Mouse (Mus musculus) CH12.LX (cell line): ENCODE data around the gene 4930564D02Rik. TPM values are rescaled to one million over a fixed set of nuclear protein-coding genes. Genes with fewer than 3 reads are reported as not detected.

Source experiments
- DNase-seq: peaks from one replicate; pipeline ENCODE4 v3.0.0-alpha.2; 2013; ENCODE audit errors: extremely low read depth
- H3K27ac ChIP-seq: 2 replicates; pipeline ENCODE4 v1.5.1; 2012; ENCODE audit warnings: low read depth, mild to moderate bottlenecking, control low read depth, moderate library complexity; ENCODE audit not compliant: insufficient read depth
- H3K27me3 ChIP-seq: replicated peaks from 2 replicates; pipeline ENCODE3; 2012; ENCODE audit warnings: inconsistent platforms
- H3K36me3 ChIP-seq, 2 experiments: replicated peaks in 1 of 2; 2 replicates each; pipeline versions ENCODE3 to v1.6.1; 2012; ENCODE audit warnings: inconsistent platforms in 1 of 2, low read length in 1 of 2, mild to moderate bottlenecking in 1 of 2, mixed read lengths in 1 of 2, moderate library complexity in 1 of 2; ENCODE audit not compliant: control insufficient read depth in 1 of 2, insufficient read depth in 1 of 2
- H3K4me1 ChIP-seq, 2 experiments: 2 replicates each; pipeline ENCODE4 v1.6.1; 2012; ENCODE audit warnings: inconsistent platforms in 1 of 2, moderate library complexity in 1 of 2; ENCODE audit not compliant: insufficient read depth in 2 of 2, control insufficient read depth in 1 of 2
- H3K4me2 ChIP-seq: 2 replicates; pipeline ENCODE4 v1.6.1; 2012; ENCODE audit warnings: low read depth, mild to moderate bottlenecking, control low read depth; ENCODE audit not compliant: poor library complexity, insufficient read depth, severe bottlenecking
- H3K4me3 ChIP-seq, 3 experiments: fragments of 150-350 bp in 1 of 3; sonication (generic) in 1 of 3; replicated peaks in 1 of 3; 2 replicates each; pipeline versions ENCODE3 to v1.5.1; 2011 to 2012; ENCODE audit warnings: low read depth in 2 of 3, low read length in 2 of 3, mild to moderate bottlenecking in 2 of 3, moderate library complexity in 2 of 3, control low read depth in 1 of 3, improper control_type of control experiment in 1 of 3, inconsistent platforms in 1 of 3, mixed read lengths in 1 of 3; ENCODE audit not compliant: poor library complexity in 1 of 3
- H3K79me2 ChIP-seq: replicated peaks from 2 replicates; pipeline ENCODE4 v1.6.1; 2012; ENCODE audit warnings: mild to moderate bottlenecking, moderate library complexity; ENCODE audit not compliant: control insufficient read depth, poor library complexity, insufficient read depth, severe bottlenecking; ENCODE audit errors: extremely low read depth
- H3K9ac ChIP-seq: 2 replicates; pipeline ENCODE4 v1.6.1; 2012; ENCODE audit warnings: low read depth, mild to moderate bottlenecking, control low read depth, moderate library complexity; ENCODE audit not compliant: insufficient read depth
- H3K9me3 ChIP-seq: replicated peaks from 2 replicates; pipeline ENCODE3; 2012; ENCODE audit warnings: low read length, inconsistent platforms, mixed read lengths
- BHLHE40 ChIP-seq: IDR thresholded peaks from 2 replicates; pipeline ENCODE4 v1.6.1; 2011; ENCODE audit warnings: mild to moderate bottlenecking, low read depth, low read length, improper control_type of control experiment
- CHD2 ChIP-seq: IDR thresholded peaks from 2 replicates; pipeline ENCODE4 v1.6.1; 2011; ENCODE audit warnings: low read length, improper control_type of control experiment
- CTCF ChIP-seq, 2 experiments: IDR thresholded peaks in 1 of 2; conservative IDR thresholded peaks in 1 of 2; 2 replicates each; pipeline ENCODE4 v1.5.1; 2011 to 2012; ENCODE audit warnings: low read depth in 2 of 2, low read length in 2 of 2, improper control_type of control experiment in 1 of 2, inconsistent platforms in 1 of 2, mild to moderate bottlenecking in 1 of 2, moderate library complexity in 1 of 2
- E2F4 ChIP-seq: IDR thresholded peaks from 2 replicates; pipeline ENCODE4 v1.6.1; 2011; ENCODE audit warnings: low read depth, low read length, improper control_type of control experiment; ENCODE audit not compliant: insufficient replicate concordance
- ELF1 ChIP-seq: IDR thresholded peaks from 2 replicates; pipeline ENCODE4 v1.6.1; 2014; ENCODE audit warnings: low read depth, mild to moderate bottlenecking, inconsistent platforms, low read length, improper control_type of control experiment
- IRF4 ChIP-seq: IDR thresholded peaks from 2 replicates; pipeline ENCODE4 v1.6.1; 2014; ENCODE audit warnings: low read depth, mild to moderate bottlenecking, inconsistent platforms, low read length, improper control_type of control experiment
- JUN ChIP-seq: IDR thresholded peaks from 2 replicates; pipeline ENCODE4 v1.6.1; 2011; ENCODE audit warnings: low read depth, mild to moderate bottlenecking, low read length, improper control_type of control experiment, moderate library complexity; ENCODE audit not compliant: insufficient read depth
- KAT2A ChIP-seq: IDR thresholded peaks from 2 replicates; pipeline ENCODE4 v1.6.1; 2012; ENCODE audit warnings: low read length, improper control_type of control experiment, inconsistent platforms; ENCODE audit not compliant: insufficient replicate concordance
- MAFK ChIP-seq: IDR thresholded peaks from 2 replicates; pipeline ENCODE4 v1.6.1; 2011; ENCODE audit warnings: low read length, improper control_type of control experiment; ENCODE audit not compliant: insufficient replicate concordance
- MAX ChIP-seq: IDR thresholded peaks from 2 replicates; pipeline ENCODE4 v1.6.1; 2011; ENCODE audit warnings: low read length, improper control_type of control experiment
- NRF1 ChIP-seq: IDR thresholded peaks from 2 replicates; pipeline ENCODE4 v1.6.1; 2014; ENCODE audit warnings: low read depth, mild to moderate bottlenecking, inconsistent platforms, low read length, improper control_type of control experiment, moderate library complexity
- POLR2AphosphoS2 ChIP-seq: IDR thresholded peaks from 2 replicates; pipeline ENCODE4 v1.6.1; 2011; ENCODE audit warnings: low read depth, low read length, improper control_type of control experiment
- RCOR1 ChIP-seq: conservative IDR thresholded peaks from 2 replicates; pipeline ENCODE4 v1.6.1; 2012; ENCODE audit warnings: low read depth, mild to moderate bottlenecking, inconsistent platforms, low read length, improper control_type of control experiment
- SIN3A ChIP-seq: IDR thresholded peaks from 2 replicates; pipeline ENCODE4 v1.6.1; 2012; ENCODE audit warnings: low read length, improper control_type of control experiment, inconsistent platforms
- TBP ChIP-seq: conservative IDR thresholded peaks from 2 replicates; pipeline ENCODE4 v1.6.1; 2011; ENCODE audit warnings: low read depth, low read length, improper control_type of control experiment
- UBTF ChIP-seq: IDR thresholded peaks from 2 replicates; pipeline ENCODE4 v1.6.1; 2012; ENCODE audit warnings: low read depth, mild to moderate bottlenecking, inconsistent platforms, low read length, improper control_type of control experiment, moderate library complexity
- USF1 ChIP-seq: IDR thresholded peaks from 2 replicates; pipeline ENCODE4 v1.6.1; 2014; ENCODE audit warnings: low read depth, mild to moderate bottlenecking, inconsistent platforms, low read length, improper control_type of control experiment
- dilution Hi-C: fragments of 300-500 bp; cut with MboI; formaldehyde crosslinking; loops from 2 replicates; pipeline ENCODE4 v1.14.3; 2020; ENCODE audit warnings: low sequenced_read_pairs; ENCODE audit not compliant: extremely low pct_unique_long_range_greater_than_20kb, extremely low pct_ligation_motif_present
- in situ Hi-C: fragments of 300-500 bp; cut with MboI; formaldehyde crosslinking; loops from 3 replicates; pipeline ENCODE4 v1.14.3; 2019; ENCODE audit warnings: low sequenced_read_pairs, low pct_ligation_motif_present, low pct_unique_long_range_greater_than_20kb, mixed read lengths
- polyA plus RNA-seq: library from polyadenylated mRNA; unstranded; fragments of >175 nt; gene quantifications from 2 replicates; pipeline ENCODE4 v1.2.1, GENCODE M21; 2012; ENCODE audit warnings: low read depth; ENCODE audit not compliant: insufficient read length
- total RNA-seq, 2 experiments: library from RNA; depleted of rRNA; stranded (reverse); fragments of 300-350 nt in 1 of 2; fragments of >200 nt in 1 of 2; gene quantifications; 2 replicates each; pipeline ENCODE4 v1.2.3; 2012 to 2014

The 4930564D02Rik gene
- total and polyA plus RNA-seq, 3 experiments = not detected

GRCm38 (mm10) chr3:105053698-105054001 is 13.0 kb upstream of the 4930564D02Rik start:
- Histone ChIP-seq H3K4me2 (peak overlapping the region; percentile 99), H3K4me3 (no peak overlapping the region), H3K36me3 (no peaks in the 10 kb centered on the region), H3K9ac (no peak overlapping the region), H3K27me3 (peaks cover 7% of the 10 kb centered on the region), H3K27ac (no peak overlapping the region), H3K4me1 (peaks cover 8 to 21% of the 10 kb centered on the region in 2 experiments), H3K79me2 (no peaks in the 10 kb centered on the region), H3K9me3 (no peaks in the 10 kb centered on the region)
- dilution Hi-C loops (no loop called here), in situ Hi-C loops (loop anchor here (10.0 kb wide), 1 partner anchor 269 kb away; the partner anchor contains the start of genes Fam19a3, Ppm1j and Rhoc)
- DNase-seq = no peak
- TF ChIP-seq ELF1 = no peak
- TF ChIP-seq UBTF = no peak
- TF ChIP-seq POLR2AphosphoS2 = no peak
- TF ChIP-seq CTCF (conservative IDR thresholded peaks at IDR 0.05 in 1 of 2, IDR thresholded peaks at IDR 0.05 in 1 of 2; ENCODE audit: low read depth in 2 of 2, low read length in 2 of 2) = no peak
- no peak for TF ChIP-seq NRF1
- TF ChIP-seq SIN3A = no peak
- TF ChIP-seq TBP = no peak
- TF ChIP-seq KAT2A = no peak
- no peak for TF ChIP-seq JUN
- TF ChIP-seq MAX = no peak
- TF ChIP-seq CHD2 = no peak
- no peak for TF ChIP-seq IRF4
- no peak for TF ChIP-seq RCOR1
- TF ChIP-seq MAFK = no peak
- TF ChIP-seq E2F4 = no peak

GRCm38 (mm10) chr3:105054952-105055351 is 11.7 kb upstream of the 4930564D02Rik start:
- Histone ChIP-seq H3K4me1 (peaks cover 8 to 33% of the 10 kb centered on the region in 2 experiments), H3K4me3 (no peak overlapping the region), H3K27ac (no peak overlapping the region), H3K9ac (no peak overlapping the region), H3K36me3 (no peaks in the 10 kb centered on the region), H3K27me3 (peaks cover 7% of the 10 kb centered on the region), H3K9me3 (no peaks in the 10 kb centered on the region), H3K4me2 (peak overlapping the region; percentile 31; the same call in 1 of the 2 replicates), H3K79me2 (no peaks in the 10 kb centered on the region)
- DNase-seq = no peak
- in situ Hi-C loops (loop anchor here (10.0 kb wide), 1 partner anchor 270 kb away; the partner anchor contains the start of genes Fam19a3, Ppm1j and Rhoc), dilution Hi-C loops (no loop called here)
- TF ChIP-seq BHLHE40 (no peak), ELF1 (no peak), RCOR1 (no peak), SIN3A (no peak), USF1 (peak; percentile 12; the same call in 1 of the 2 replicates), IRF4 (no peak), MAX (no peak)
